Mouse (Mus musculus): ENCODE data around the gene Ptprd.

Ptprd gene

DNA sequence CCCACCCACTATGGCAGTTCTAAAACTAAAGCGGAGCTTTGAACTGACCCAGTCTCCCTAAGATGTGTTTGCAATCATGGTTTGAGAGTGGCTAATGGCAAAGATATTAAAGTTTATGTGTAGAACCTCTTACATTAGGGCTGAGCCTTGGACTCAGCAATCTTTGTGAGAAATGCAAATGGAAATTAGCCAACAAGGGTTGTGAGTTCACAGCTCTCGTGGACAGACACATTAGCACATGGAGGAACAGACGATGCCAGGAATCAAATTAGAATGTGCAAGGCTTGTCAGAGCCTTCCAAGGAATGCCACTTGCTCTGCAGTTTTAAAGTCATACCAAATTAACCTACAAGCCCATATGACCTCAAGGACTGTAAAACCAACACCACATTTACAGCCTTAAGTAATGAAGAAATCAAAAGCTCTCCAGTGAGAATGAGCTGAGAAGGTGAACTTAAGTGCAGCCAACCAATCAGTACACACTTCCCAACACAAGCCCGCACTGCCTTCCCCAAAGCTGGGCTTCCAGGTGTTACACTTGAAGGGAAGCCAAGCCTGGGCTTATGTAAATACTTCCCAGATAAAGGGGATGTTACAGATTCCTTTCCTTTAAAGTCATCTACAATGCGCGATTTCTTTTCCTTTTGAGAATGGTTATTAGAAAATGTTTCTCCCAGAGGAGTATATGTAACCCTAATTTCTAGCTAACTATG lies 2258.3 kb downstream of the Ptprd start:
- no peak for DNase-seq (ENCODE audit: low spot score in 2 of 2)

DNA sequence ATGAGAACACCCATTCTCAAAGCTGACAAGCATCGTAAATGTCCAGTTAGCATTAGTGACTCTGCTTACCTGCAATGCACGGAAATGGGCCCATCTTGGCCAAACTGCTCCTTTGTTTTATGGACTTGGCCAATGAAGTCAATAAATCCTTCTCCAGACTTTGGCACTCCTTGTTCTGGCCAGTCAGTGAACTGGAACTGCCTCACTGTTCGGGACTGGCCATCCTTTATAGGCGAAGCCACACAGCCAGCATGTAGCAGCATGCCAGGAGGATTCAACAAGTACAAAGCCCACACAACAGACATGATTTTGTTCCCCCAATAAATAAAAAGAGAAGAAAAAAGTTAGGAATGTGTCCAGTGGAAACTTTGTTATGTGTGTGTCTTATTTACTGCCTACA lies 2261.2 kb downstream of the Ptprd start:
- DNase-seq (ENCODE audit: low spot score in 2 of 2): no peak

GRCm38 (mm10) chr4:75894871-75895270 lies 2316.9 kb downstream of the Ptprd start:
- DNase-seq (ENCODE audit: low spot score in 2 of 2): no peak

Data from frontal cortex, postnatal 25 days (tissue).